Mouse (Mus musculus): ENCODE results near the gene Afap1. TPM values are rescaled to one million over a fixed set of nuclear protein-coding genes. Genes with fewer than 3 reads are reported as not detected.

Afap1 gene
- total and polyA plus RNA-seq, 2 experiments from 2014 or later, result 43.6 to 89.4 TPM

DNA sequence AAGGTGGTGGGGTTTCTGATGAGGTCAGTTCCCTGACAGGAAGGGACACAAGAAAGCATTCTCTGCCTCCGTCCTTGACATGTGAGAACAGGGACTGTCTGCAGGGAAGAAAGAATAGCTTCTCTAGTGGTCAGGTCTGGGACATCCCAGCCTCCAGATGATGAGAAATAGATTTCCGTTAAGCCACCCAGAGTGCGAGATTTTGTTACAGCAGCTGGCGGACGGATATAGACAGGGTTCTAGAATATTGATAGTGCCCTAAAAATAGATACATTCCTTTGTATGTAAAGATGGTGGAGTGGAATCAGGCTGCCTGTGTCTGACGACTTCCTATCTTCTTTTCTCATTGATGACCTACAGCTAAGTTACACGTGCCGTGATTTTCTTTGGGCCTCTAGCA is 10.3 kb downstream of the Afap1 start:
- Histone ChIP-seq H3K36me3 (ENCODE audit: insufficient read depth, low read length) (no peaks in the 10 kb centered on the region), H3K27ac (no peak overlapping the region), H3K4me1 (ENCODE audit: insufficient read depth, low read length) (peaks cover 36% of the 10 kb centered on the region), H3K4me2 (ENCODE audit: low read depth, low read length) (no peak overlapping the region), H3K27me3 (ENCODE audit: insufficient read depth, low read length) (no peaks in the 10 kb centered on the region), H3K9ac (replicated peaks; ENCODE audit: low read length) (no peak overlapping the region), H3K9me3 (ENCODE audit: low read length) (no peaks in the 10 kb centered on the region), H3K4me3 (ENCODE audit: low read length) (no peak overlapping the region)
- 64% methylated on average over 8 of the region's 8 CpGs for WGBS
- DNase-seq (ENCODE audit: low spot score) (no peak), ATAC-seq (no peak)
- 0 out of 2 replicates have a peak, but pooled peaks have one; percentile 8 for TF ChIP-seq CTCF (IDR thresholded peaks at IDR 0.05; ENCODE audit: low read depth)

DNA sequence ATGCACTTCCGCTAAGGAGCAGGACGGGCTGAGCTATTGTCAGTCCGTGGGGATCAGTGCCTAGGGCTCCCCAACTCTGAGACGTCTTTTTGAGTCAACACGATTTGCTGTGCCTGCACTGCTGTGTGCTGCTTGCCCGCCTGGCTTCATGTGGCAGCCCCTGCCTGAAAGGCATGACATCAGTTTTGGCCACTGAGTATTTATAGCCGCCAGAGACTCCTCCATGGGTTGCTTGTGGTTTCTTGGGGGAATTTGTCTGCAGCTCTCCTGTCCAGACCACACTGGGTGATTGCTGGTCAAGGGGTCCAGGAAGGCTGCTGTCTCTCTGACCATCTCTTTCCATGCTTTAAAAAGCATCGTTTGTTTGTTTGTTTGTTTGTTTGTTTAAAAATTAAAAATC is 12.2 kb downstream of the Afap1 start:
- Histone ChIP-seq H3K9ac (replicated peaks; ENCODE audit: low read length) (no peak overlapping the region), H3K4me3 (ENCODE audit: low read length) (no peak overlapping the region), H3K27ac (peak overlapping the region; percentile 4; the same call in 1 of the 2 replicates), H3K9me3 (ENCODE audit: low read length) (no peaks in the 10 kb centered on the region), H3K36me3 (ENCODE audit: insufficient read depth, low read length) (no peaks in the 10 kb centered on the region), H3K4me1 (ENCODE audit: insufficient read depth, low read length) (peaks cover 46% of the 10 kb centered on the region), H3K4me2 (ENCODE audit: low read depth, low read length) (no peak overlapping the region), H3K27me3 (ENCODE audit: insufficient read depth, low read length) (no peaks in the 10 kb centered on the region)
- no peak for ATAC-seq
- no peak for TF ChIP-seq CTCF (IDR thresholded peaks at IDR 0.05; ENCODE audit: low read depth)
- WGBS, result 39% methylated on average over 8 of the region's 8 CpGs
- no peak for DNase-seq (ENCODE audit: low spot score)

DNA sequence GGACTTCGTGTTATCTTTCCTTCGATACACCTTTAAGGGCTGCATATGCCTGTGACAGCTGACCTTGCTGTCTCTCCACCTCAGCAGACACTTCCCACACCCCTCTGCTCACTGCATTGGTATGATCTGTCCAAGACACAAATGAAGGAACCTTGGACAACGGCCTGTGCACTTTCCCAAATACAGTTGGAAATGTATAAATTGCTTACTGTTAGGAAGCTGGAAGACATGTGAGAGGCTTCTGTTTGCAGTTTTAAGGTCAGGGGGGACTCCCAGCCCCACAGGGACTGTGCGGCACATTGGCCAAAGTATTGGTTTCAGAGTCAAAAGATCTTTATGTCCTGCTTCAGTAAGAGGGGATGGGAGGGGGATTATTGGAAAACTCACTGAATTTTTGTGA is 14.0 kb downstream of the Afap1 start:
- no peak for ATAC-seq
- Histone ChIP-seq H3K27ac (no peak overlapping the region), H3K4me3 (ENCODE audit: low read length) (no peak overlapping the region), H3K27me3 (ENCODE audit: insufficient read depth, low read length) (no peaks in the 10 kb centered on the region), H3K9ac (replicated peaks; ENCODE audit: low read length) (no peak overlapping the region), H3K9me3 (ENCODE audit: low read length) (no peaks in the 10 kb centered on the region), H3K4me2 (ENCODE audit: low read depth, low read length) (no peak overlapping the region), H3K36me3 (ENCODE audit: insufficient read depth, low read length) (no peaks in the 10 kb centered on the region), H3K4me1 (ENCODE audit: insufficient read depth, low read length) (peaks cover 38% of the 10 kb centered on the region)
- DNase-seq (ENCODE audit: low spot score), result no peak
- 69% methylated on average over 4 of the region's 4 CpGs for WGBS
- no peak for TF ChIP-seq CTCF (IDR thresholded peaks at IDR 0.05; ENCODE audit: low read depth)

DNA sequence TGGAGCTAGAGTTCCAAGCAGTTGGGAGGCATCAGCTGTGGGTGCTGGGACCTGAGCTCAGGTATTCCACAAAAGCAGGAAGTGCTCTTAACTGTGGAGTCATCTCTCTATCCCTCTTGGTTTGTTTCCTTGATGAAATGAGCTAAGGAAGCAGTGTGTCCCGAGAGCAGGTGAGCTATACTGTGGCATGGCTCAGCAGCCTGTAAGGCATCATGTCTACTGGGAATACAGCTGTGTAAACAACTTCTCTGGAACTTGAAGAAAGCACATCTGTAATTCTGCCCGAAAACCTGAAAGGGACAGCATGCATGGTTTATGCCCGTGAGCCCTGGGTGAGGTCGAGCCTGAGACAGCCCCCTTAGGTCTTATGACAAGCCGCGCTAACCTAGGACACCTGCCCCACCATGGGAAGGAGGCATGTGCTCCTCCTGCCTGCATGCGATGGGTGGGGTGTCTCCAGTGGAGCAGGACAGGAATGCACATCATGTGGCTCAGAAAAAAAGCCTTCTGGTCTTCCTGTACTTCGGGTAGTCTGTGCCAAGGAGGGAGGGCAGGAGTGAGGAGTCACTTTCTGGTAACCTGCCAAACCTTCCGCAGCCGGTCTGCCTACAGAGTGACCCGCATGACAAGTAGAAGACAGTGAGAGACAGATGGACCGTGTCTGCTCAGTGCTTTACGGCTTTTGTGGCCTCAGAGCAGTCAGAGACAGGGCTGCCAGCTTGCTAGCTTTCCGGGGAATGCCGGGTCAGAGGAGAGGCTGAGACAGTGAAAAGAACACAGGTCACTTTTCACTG is 14.7 kb downstream of the Afap1 start:
- Histone ChIP-seq H3K27ac (peak overlapping the region; percentile 82), H3K4me1 (ENCODE audit: insufficient read depth, low read length) (peaks cover 38% of the 10 kb centered on the region), H3K4me2 (ENCODE audit: low read depth, low read length) (peak overlapping the region; percentile 32; the same call in 1 of the 2 replicates), H3K4me3 (ENCODE audit: low read length) (no peak overlapping the region), H3K9me3 (ENCODE audit: low read length) (no peaks in the 10 kb centered on the region), H3K36me3 (ENCODE audit: insufficient read depth, low read length) (no peaks in the 10 kb centered on the region; the same call in 1 of the 2 replicates), H3K9ac (replicated peaks; ENCODE audit: low read length) (no peak overlapping the region), H3K27me3 (ENCODE audit: insufficient read depth, low read length) (no peaks in the 10 kb centered on the region)
- WGBS, result 7% methylated on average over 15 of the region's 15 CpGs
- DNase-seq (ENCODE audit: low spot score), result peak; percentile 96
- 0 out of 2 replicates have a peak, but pooled peaks have one; percentile 9 for TF ChIP-seq CTCF (IDR thresholded peaks at IDR 0.05; ENCODE audit: low read depth)
- peak; percentile 95 for ATAC-seq

DNA sequence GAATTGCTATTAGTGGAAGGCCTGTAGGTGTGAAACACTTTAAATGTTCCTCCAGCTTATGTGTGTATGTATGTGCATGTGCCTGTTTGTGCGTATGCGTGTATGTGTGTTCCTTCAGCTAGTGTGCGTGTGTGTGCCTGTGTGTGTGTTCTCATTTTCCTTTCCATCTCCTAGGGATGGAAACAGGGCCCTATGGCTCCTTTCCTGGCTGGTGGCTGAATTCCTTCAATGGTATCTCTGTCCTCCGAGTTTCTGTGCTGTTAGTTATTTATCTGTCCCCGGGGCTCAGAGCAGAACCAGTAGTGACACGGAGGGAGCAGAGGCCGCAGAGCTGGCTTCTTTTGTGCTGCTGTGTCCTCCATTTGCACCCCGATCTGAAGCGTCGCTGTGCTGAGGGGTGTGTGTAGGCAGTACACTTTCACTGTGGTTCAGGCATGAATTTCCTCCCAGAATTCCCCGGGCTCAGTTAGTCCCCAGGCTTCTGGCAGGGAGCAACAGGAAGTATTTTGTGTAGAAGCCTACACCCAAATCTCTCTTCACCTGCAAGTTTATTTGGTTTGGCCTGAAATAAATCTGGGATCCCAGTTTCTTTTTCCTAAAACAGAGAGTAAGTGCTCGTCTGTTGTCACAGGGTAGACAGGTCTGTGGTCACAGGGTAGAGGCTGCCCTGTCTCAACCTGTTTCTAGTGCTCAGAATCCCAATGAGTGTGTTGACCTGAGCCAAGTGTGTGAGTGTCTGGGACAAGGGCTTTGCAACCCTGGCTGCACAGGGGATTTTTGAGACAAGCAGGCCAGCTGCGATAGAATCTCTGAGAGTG is 15.7 kb downstream of the Afap1 start:
- peak overlapping the region; percentile 22; the same call in 1 of the 2 replicates for H3K9ac ChIP-seq (replicated peaks; ENCODE audit: low read length)
- TF ChIP-seq CTCF (IDR thresholded peaks at IDR 0.05; ENCODE audit: low read depth), result no peak

DNA sequence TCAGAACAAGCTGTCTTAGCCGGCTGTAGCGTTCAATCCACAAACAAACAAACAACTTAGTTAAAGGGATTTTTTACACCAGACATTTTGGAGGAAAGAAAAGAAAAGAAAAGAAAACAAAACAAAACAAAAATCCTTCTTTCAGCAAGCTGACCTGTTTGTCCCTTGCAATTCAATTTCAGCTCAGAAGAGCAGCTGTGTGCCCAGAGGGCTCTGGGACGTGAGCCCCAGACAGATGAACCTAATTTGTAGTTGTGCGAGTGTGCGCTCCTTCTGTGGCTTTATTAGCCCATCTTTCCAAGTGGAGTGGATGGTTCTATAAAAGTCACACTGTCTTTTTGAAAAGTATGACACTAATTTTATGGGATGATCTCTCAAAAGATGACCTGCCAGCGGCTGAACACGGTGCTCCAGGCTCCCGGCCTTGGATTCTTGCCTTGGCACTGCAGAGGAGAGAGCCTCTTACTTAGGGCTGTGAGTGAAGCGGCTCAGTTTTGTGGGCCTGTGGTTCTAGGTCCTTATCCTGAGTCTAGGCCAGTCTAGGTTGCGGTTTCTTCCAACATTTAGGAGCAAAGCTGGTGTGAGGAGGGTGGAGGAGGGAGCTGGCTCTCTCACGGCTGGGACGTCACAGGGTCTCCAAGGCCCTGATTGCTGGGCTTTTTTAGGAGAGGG is 22.6 kb downstream of the Afap1 start:
- DNase-seq (ENCODE audit: low spot score) (no peak), ATAC-seq (no peak)
- WGBS, result 50% methylated on average over 12 of the region's 12 CpGs
- Histone ChIP-seq H3K4me3 (ENCODE audit: low read length) (no peak overlapping the region), H3K36me3 (ENCODE audit: insufficient read depth, low read length) (no peaks in the 10 kb centered on the region; the same call in 1 of the 2 replicates), H3K9me3 (ENCODE audit: low read length) (no peaks in the 10 kb centered on the region), H3K27me3 (ENCODE audit: insufficient read depth, low read length) (no peaks in the 10 kb centered on the region), H3K9ac (replicated peaks; ENCODE audit: low read length) (no peak overlapping the region), H3K27ac (peak overlapping the region; percentile 6; the same call in 1 of the 2 replicates), H3K4me1 (ENCODE audit: insufficient read depth, low read length) (peaks cover 30% of the 10 kb centered on the region), H3K4me2 (ENCODE audit: low read depth, low read length) (no peak overlapping the region)
- no peak for TF ChIP-seq CTCF (IDR thresholded peaks at IDR 0.05; ENCODE audit: low read depth)

More for the DNA sequence above, 15.7 kb downstream of the Afap1 start:
- peak overlapping the region; percentile 82 for H3K27ac ChIP-seq
- peaks cover 38% of the 10 kb centered on the region for H3K4me1 ChIP-seq (ENCODE audit: insufficient read depth, low read length)
- H3K27me3 ChIP-seq (ENCODE audit: insufficient read depth, low read length), result no peaks in the 10 kb centered on the region
- ATAC-seq (no peak), DNase-seq (ENCODE audit: low spot score) (no peak)
- 33% methylated on average over 13 of the region's 13 CpGs for WGBS
- H3K4me3 ChIP-seq (ENCODE audit: low read length), result no peak overlapping the region
- no peaks in the 10 kb centered on the region; the same call in 1 of the 2 replicates for H3K36me3 ChIP-seq (ENCODE audit: insufficient read depth, low read length)
- H3K9me3 ChIP-seq (ENCODE audit: low read length), result no peaks in the 10 kb centered on the region
- H3K4me2 ChIP-seq (ENCODE audit: low read depth, low read length), result peak overlapping the region; percentile 11; the same call in 1 of the 2 replicates

Data from hindbrain, postnatal 0 days (tissue).